7 mouse cellular contexts compared by ENCODE assay signal in genomic region chr11:100702081-100702851, GRCm38 (mm10). TPM values are rescaled to one million over a fixed set of nuclear protein-coding genes. Genes with fewer than 3 reads are reported as not detected.
DNase-seq lines count a peak whose midpoint lies in the region; ATAC-seq lines count a peak whose summit lies in the region.

No protein-coding gene starts in this region.

- H3K9ac ChIP-seq in kidney, embryonic 15.5 days: no peak overlapping the region

- 36% methylated on average over 19 of the region's 19 CpGs for WGBS in heart, embryonic 10.5 days
- 41% methylated on average over 19 of the region's 19 CpGs for WGBS in kidney, embryonic 15.5 days

- H3K4me1 ChIP-seq in heart, embryonic 10.5 days: peaks cover 18% of the 10 kb centered on the region
- peaks cover 15% of the 10 kb centered on the region for H3K4me1 ChIP-seq in kidney, embryonic 15.5 days

- no peaks in the 10 kb centered on the region for H3K9me3 ChIP-seq in heart, embryonic 10.5 days
- H3K9me3 ChIP-seq in kidney, embryonic 15.5 days (replicated peaks): no peaks in the 10 kb centered on the region

- H3K4me3 ChIP-seq in heart, embryonic 10.5 days: peak overlapping the region; percentile 40; the same call in 1 of the 2 replicates
- H3K4me3 ChIP-seq in kidney, embryonic 15.5 days (replicated peaks): peak overlapping the region; percentile 17

- H3K4me2 ChIP-seq in kidney, embryonic 15.5 days: peak overlapping the region; percentile 47

- H3K27ac ChIP-seq in heart, embryonic 10.5 days: no peak overlapping the region
- no peak overlapping the region for H3K27ac ChIP-seq in kidney, embryonic 15.5 days

- H3K27me3 ChIP-seq in heart, embryonic 10.5 days (ENCODE audit: insufficient read depth, poor library complexity, severe bottlenecking): peaks cover 16% of the 10 kb centered on the region; the same call in 1 of the 2 replicates
- H3K27me3 ChIP-seq in kidney, embryonic 15.5 days: no peaks in the 10 kb centered on the region

- ATAC-seq in kidney, embryonic 15.5 days (replicated peaks; ENCODE audit: low FRiP score): peak; percentile 33; the same call in 1 of the 2 replicates
- ATAC-seq in neutrophil, adult 5-6 weeks (ENCODE audit: extremely low read depth, insufficient number of reproducible peaks, low FRiP score, poor library complexity, severe bottlenecking): peak; percentile 73

- DNase-seq in CD4-positive, CD25-positive, alpha-beta regulatory T cell, adult 2 months (ENCODE audit: low read depth, low spot score): peak; percentile 90
- DNase-seq in Muller cell, postnatal 12 days (ENCODE audit: inconsistent ontology term): peak; percentile 90
- DNase-seq in embryo, embryonic 10 days (ENCODE audit: low spot score): peak; percentile 95
- DNase-seq in heart, embryonic 10.5 days (ENCODE audit: low spot score): peak; percentile 86
- peak; percentile 72 to 80 for DNase-seq in lung, adult 18-20 months

- H3K36me3 ChIP-seq in heart, embryonic 10.5 days: peaks cover 31% of the 10 kb centered on the region
- H3K36me3 ChIP-seq in kidney, embryonic 15.5 days: peaks cover 30% of the 10 kb centered on the region

RNA-seq across cellular contexts. Expression of gene Dhx58, which starts 1.8 kb away (rescaled TPM):
- polyA plus RNA-seq in heart, embryonic 10.5 days (2016; fragmentation: Nextera tagmentation; extraction: Ambion mirVana): 1.1 and 2.4 TPM in 2 replicates
- 2.8 and 3.6 TPM in 2 replicates for polyA plus RNA-seq in kidney, embryonic 15.5 days (2015; fragmentation: Nextera tagmentation; extraction: Ambion mirVana)
- 37.9 and 59.2 TPM in 2 replicates for total RNA-seq in neutrophil, adult 5-6 weeks (2017)

RNA-seq across cellular contexts. Expression of gene Kat2a, which starts 10.0 kb away (rescaled TPM):
- polyA plus RNA-seq in heart, embryonic 10.5 days (2016; fragmentation: Nextera tagmentation; extraction: Ambion mirVana): 52.0 and 59.8 TPM in 2 replicates
- 60.9 and 68.1 TPM in 2 replicates for polyA plus RNA-seq in kidney, embryonic 15.5 days (2015; fragmentation: Nextera tagmentation; extraction: Ambion mirVana)
- total RNA-seq in neutrophil, adult 5-6 weeks (2017): 9.2 and 10.8 TPM in 2 replicates

RNA-seq across cellular contexts. Expression of gene Zfp385c, which starts 10.0 kb away (rescaled TPM):
- 0.23 and 0.27 TPM in 2 replicates for polyA plus RNA-seq in heart, embryonic 10.5 days (2016; fragmentation: Nextera tagmentation; extraction: Ambion mirVana)
- polyA plus RNA-seq in kidney, embryonic 15.5 days (2015; fragmentation: Nextera tagmentation; extraction: Ambion mirVana): 0.27 and 0.40 TPM in 2 replicates
- not detected in 2 replicates for total RNA-seq in neutrophil, adult 5-6 weeks (2017)

RNA-seq across cellular contexts. Expression of gene Hspb9, which starts 11.4 kb away (rescaled TPM):
- polyA plus RNA-seq in heart, embryonic 10.5 days (2016; fragmentation: Nextera tagmentation; extraction: Ambion mirVana): 0.19 and 0.34 TPM in 2 replicates
- polyA plus RNA-seq in kidney, embryonic 15.5 days (2015; fragmentation: Nextera tagmentation; extraction: Ambion mirVana): 0.27 TPM in 1 of 2 replicates, not detected in the other
- not detected in 2 replicates for total RNA-seq in neutrophil, adult 5-6 weeks (2017)

RNA-seq across cellular contexts. Expression of gene Rab5c, which starts 35.7 kb away (rescaled TPM):
- polyA plus RNA-seq in heart, embryonic 10.5 days (2016; fragmentation: Nextera tagmentation; extraction: Ambion mirVana): 13.7 and 13.9 TPM in 2 replicates
- 29.5 and 32.3 TPM in 2 replicates for polyA plus RNA-seq in kidney, embryonic 15.5 days (2015; fragmentation: Nextera tagmentation; extraction: Ambion mirVana)
- 136 and 138 TPM in 2 replicates for total RNA-seq in neutrophil, adult 5-6 weeks (2017)
